Mouse (Mus musculus) midbrain, embryonic 13.5 days (tissue): ENCODE measurements around the gene Gm17332. TPM values are rescaled to one million over a fixed set of nuclear protein-coding genes. Genes with fewer than 3 reads are reported as not detected.
"Not testable (repeated sequence)": the region's sequence is repeated elsewhere in the genome, so short reads cannot be mapped to it uniquely, and the experiment has no call there.

Experiments used
- ATAC-seq: fragments of 200-750 bp; cut with Nextera tagmentation; 2 replicates; pipeline ENCODE4 v1.8.0; 2017; ENCODE audit warnings: mild to moderate bottlenecking, moderate TSS enrichment, moderate library complexity
- H3K27ac ChIP-seq: fragments of 300-500 bp; sonication (generic); 2 replicates; pipeline ENCODE4 v1.5.1; 2015; ENCODE audit warnings: inconsistent platforms, mild to moderate bottlenecking, moderate library complexity
- H3K27me3 ChIP-seq: fragments of 300-500 bp; sonication (generic); 2 replicates; pipeline ENCODE4 v1.6.1; 2015; ENCODE audit warnings: mild to moderate bottlenecking, inconsistent platforms
- H3K36me3 ChIP-seq: fragments of 300-500 bp; sonication (generic); 2 replicates; pipeline ENCODE4 v1.6.1; 2015; ENCODE audit warnings: mild to moderate bottlenecking, inconsistent platforms
- H3K4me1 ChIP-seq: fragments of 300-500 bp; sonication (generic); replicated peaks from 2 replicates; pipeline ENCODE4 v1.6.1; 2015; ENCODE audit warnings: inconsistent platforms
- H3K4me2 ChIP-seq: fragments of 300-500 bp; sonication (generic); replicated peaks from 2 replicates; pipeline ENCODE4 v1.6.1; 2015; ENCODE audit warnings: moderate library complexity, mild to moderate bottlenecking, inconsistent platforms
- H3K4me3 ChIP-seq: fragments of 300-500 bp; sonication (generic); replicated peaks from 2 replicates; pipeline ENCODE4 v1.5.1; 2015; ENCODE audit warnings: mild to moderate bottlenecking, inconsistent platforms
- H3K9ac ChIP-seq: fragments of 300-500 bp; sonication (generic); replicated peaks from 2 replicates; pipeline ENCODE4 v1.6.1; 2015; ENCODE audit warnings: mild to moderate bottlenecking, inconsistent platforms
- H3K9me3 ChIP-seq: fragments of 300-500 bp; sonication (generic); 2 replicates; pipeline ENCODE4 v1.6.1; 2016; ENCODE audit warnings: mild to moderate bottlenecking, inconsistent platforms
- WGBS: fragments of 180-500 bp; shearing (Covaris S2); methylation state at CpG from one replicate; pipeline ENCODE4 v1.1.7; 2015; 5-methylcytosine and 5-hydroxymethylcytosine counted together
- polyA plus RNA-seq: library from polyadenylated mRNA; unstranded; fragments of >200 nt; fragmentation: Nextera tagmentation; extraction: Ambion mirVana; gene quantifications from 2 replicates; pipeline ENCODE4 v1.2.1, GENCODE M21; 2015

Gm17332 gene
- not detected in 2 replicates for polyA plus RNA-seq

- no peak within 1 kb of the TSS for H3K9ac ChIP-seq
- H3K27ac ChIP-seq = no peak within 1 kb of the TSS
- H3K4me3 ChIP-seq = no peak within 1 kb of the TSS
- H3K27me3 ChIP-seq = no peaks in the 10 kb centered on the region
- H3K4me1 ChIP-seq = no peaks in the 10 kb centered on the region
- no peak within 1 kb of the TSS for H3K4me2 ChIP-seq
- no peak for ATAC-seq
- H3K9me3 ChIP-seq = peaks cover 10% of the 10 kb centered on the region
- no peaks in the 10 kb centered on the region for H3K36me3 ChIP-seq
These were observed at the start of gene Gm17332 for GRCm38 (mm10) chr11:31182362-31182761. Gene Gm17332 (minus strand): TSS chr11:31182462.

GRCm38 (mm10) chr11:31229966-31230365, 47.7 kb upstream of the Gm17332 start:
- no peaks in the 10 kb centered on the region for H3K27me3 ChIP-seq
- H3K4me1 ChIP-seq = no peaks in the 10 kb centered on the region
- H3K27ac ChIP-seq = no peak overlapping the region
- H3K9ac ChIP-seq = no peak overlapping the region
- H3K4me2 ChIP-seq = no peak overlapping the region
- WGBS = 78% methylated on average over 4 of the region's 4 CpGs
- H3K4me3 ChIP-seq = no peak overlapping the region
- no peaks in the 10 kb centered on the region for H3K9me3 ChIP-seq
- no peaks in the 10 kb centered on the region for H3K36me3 ChIP-seq
- no peak for ATAC-seq

- no peak for ATAC-seq
- WGBS = 94% methylated on average over 1 of the region's 1 CpGs
- H3K4me1 ChIP-seq = no peaks in the 10 kb centered on the region
- H3K9me3 ChIP-seq = no peaks in the 10 kb centered on the region
- H3K36me3 ChIP-seq = no peaks in the 10 kb centered on the region
- H3K4me2 ChIP-seq = no peak overlapping the region
- no peak overlapping the region for H3K4me3 ChIP-seq
- no peak overlapping the region for H3K27ac ChIP-seq
- H3K9ac ChIP-seq = no peak overlapping the region
- H3K27me3 ChIP-seq = no peaks in the 10 kb centered on the region
These were observed 43.1 kb upstream of the Gm17332 start for GRCm38 (mm10) chr11:31225359-31225758.

GRCm38 (mm10) chr11:31218009-31218408, 35.7 kb upstream of the Gm17332 start:
- H3K4me3 ChIP-seq = no peak overlapping the region
- no peak overlapping the region for H3K4me2 ChIP-seq
- no peaks in the 10 kb centered on the region for H3K9me3 ChIP-seq
- ATAC-seq = no peak
- no peaks in the 10 kb centered on the region for H3K4me1 ChIP-seq
- no peak overlapping the region for H3K9ac ChIP-seq
- H3K36me3 ChIP-seq = no peaks in the 10 kb centered on the region
- H3K27me3 ChIP-seq = no peaks in the 10 kb centered on the region
- no peak overlapping the region for H3K27ac ChIP-seq

GRCm38 (mm10) chr11:31195621-31196363, 13.5 kb upstream of the Gm17332 start:
- 51% methylated on average over 3 of the region's 3 CpGs for WGBS

GRCm38 (mm10) chr11:31194761-31195160, 12.5 kb upstream of the Gm17332 start:
- WGBS = 91% methylated on average over 2 of the region's 2 CpGs
- no peak for ATAC-seq

More at GRCm38 (mm10) chr11:31195621-31196363, 13.5 kb upstream of the Gm17332 start:
- Histone ChIP-seq H3K4me1 (peaks cover 12% of the 10 kb centered on the region), H3K4me3 (no peak overlapping the region), H3K9me3 (no peaks in the 10 kb centered on the region), H3K9ac (no peak overlapping the region), H3K36me3 (no peaks in the 10 kb centered on the region), H3K27ac (no peak overlapping the region), H3K27me3 (no peaks in the 10 kb centered on the region), H3K4me2 (no peak overlapping the region)
- peak; percentile 50; the same call in 1 of the 2 replicates for ATAC-seq

GRCm38 (mm10) chr11:31170052-31170646, 12.1 kb downstream of the Gm17332 start:
- H3K9me3 ChIP-seq = no peaks in the 10 kb centered on the region
- 20% methylated on average over 4 of the region's 4 CpGs for WGBS
- H3K27me3 ChIP-seq = no peaks in the 10 kb centered on the region
- peaks cover 9% of the 10 kb centered on the region for H3K4me1 ChIP-seq
- H3K4me3 ChIP-seq = peak overlapping the region; percentile 54
- H3K36me3 ChIP-seq = no peaks in the 10 kb centered on the region
- H3K4me2 ChIP-seq = peak overlapping the region; percentile 60
- ATAC-seq = peak; percentile 61
- H3K9ac ChIP-seq = peak overlapping the region; percentile 40; the same call in 1 of the 2 replicates
- no peak overlapping the region for H3K27ac ChIP-seq

More at GRCm38 (mm10) chr11:31194761-31195160, 12.5 kb upstream of the Gm17332 start:
- Histone ChIP-seq H3K4me3 (no peak overlapping the region), H3K4me2 (no peak overlapping the region), H3K9me3 (no peaks in the 10 kb centered on the region), H3K27ac (no peak overlapping the region), H3K36me3 (no peaks in the 10 kb centered on the region), H3K4me1 (peaks cover 12% of the 10 kb centered on the region), H3K9ac (no peak overlapping the region), H3K27me3 (no peaks in the 10 kb centered on the region)

- 2% methylated on average over 21 of the region's 21 CpGs for WGBS
- H3K27ac ChIP-seq = no peak overlapping the region
- ATAC-seq = peak; percentile 94
These were observed 12.9 kb downstream of the Gm17332 start for GRCm38 (mm10) chr11:31169161-31170051.

GRCm38 (mm10) chr11:31168831-31169160, 13.5 kb downstream of the Gm17332 start:
- Histone ChIP-seq H3K4me2 (peak overlapping the region; percentile 60), H3K9ac (peak overlapping the region; percentile 36; the same call in 1 of the 2 replicates), H3K9me3 (no peaks in the 10 kb centered on the region), H3K4me3 (peak overlapping the region; percentile 54), H3K27ac (no peak overlapping the region), H3K27me3 (no peaks in the 10 kb centered on the region), H3K36me3 (no peaks in the 10 kb centered on the region), H3K4me1 (peaks cover 9% of the 10 kb centered on the region)
- WGBS = 43% methylated on average over 2 of the region's 2 CpGs
- no peak for ATAC-seq

More at GRCm38 (mm10) chr11:31169161-31170051, 12.9 kb downstream of the Gm17332 start:
- peaks cover 9% of the 10 kb centered on the region for H3K4me1 ChIP-seq
- H3K4me3 ChIP-seq = peak overlapping the region; percentile 54
- H3K9me3 ChIP-seq = no peaks in the 10 kb centered on the region
- peak overlapping the region; percentile 40; the same call in 1 of the 2 replicates for H3K9ac ChIP-seq
- no peaks in the 10 kb centered on the region for H3K36me3 ChIP-seq
- peak overlapping the region; percentile 60 for H3K4me2 ChIP-seq
- no peaks in the 10 kb centered on the region for H3K27me3 ChIP-seq

- Histone ChIP-seq H3K9me3 (no peaks in the 10 kb centered on the region), H3K4me2 (no peak overlapping the region), H3K4me3 (no peak overlapping the region), H3K27me3 (no peaks in the 10 kb centered on the region), H3K27ac (no peak overlapping the region), H3K4me1 (no peaks in the 10 kb centered on the region), H3K9ac (no peak overlapping the region), H3K36me3 (no peaks in the 10 kb centered on the region)
- WGBS = 99% methylated on average over 3 of the region's 3 CpGs
- ATAC-seq = no peak
These were observed 25.2 kb downstream of the Gm17332 start for GRCm38 (mm10) chr11:31157021-31157420.

GRCm38 (mm10) chr11:31138394-31138793, 43.9 kb downstream of the Gm17332 start:
- H3K9ac ChIP-seq, H3K4me3 ChIP-seq, H3K36me3 ChIP-seq, H3K9me3 ChIP-seq, H3K4me1 ChIP-seq, H3K27ac ChIP-seq, H3K4me2 ChIP-seq, ATAC-seq, H3K27me3 ChIP-seq: not testable (repeated sequence)
- WGBS = 83% methylated on average over 1 of the region's 1 CpGs

GRCm38 (mm10) chr11:31134824-31135223, 47.4 kb downstream of the Gm17332 start:
- H3K4me1 ChIP-seq, H3K4me3 ChIP-seq, H3K27me3 ChIP-seq, H3K4me2 ChIP-seq, H3K36me3 ChIP-seq, H3K9ac ChIP-seq, H3K27ac ChIP-seq, ATAC-seq, H3K9me3 ChIP-seq: not testable (repeated sequence)
- WGBS = 88% methylated on average over 1 of the region's 1 CpGs
